Mouse (Mus musculus) lung, postnatal 0 days (tissue): ENCODE results near the gene Treml4.

Experiments used
- CTCF ChIP-seq: IDR thresholded peaks from 2 replicates; pipeline ENCODE4 v1.5.1; 2016; ENCODE audit warnings: antibody characterized with exemption, mild to moderate bottlenecking
- EP300 ChIP-seq: IDR thresholded peaks from 2 replicates; pipeline ENCODE4 v1.6.1; 2016; ENCODE audit warnings: antibody characterized with exemption, mild to moderate bottlenecking, control low read depth

DNA sequence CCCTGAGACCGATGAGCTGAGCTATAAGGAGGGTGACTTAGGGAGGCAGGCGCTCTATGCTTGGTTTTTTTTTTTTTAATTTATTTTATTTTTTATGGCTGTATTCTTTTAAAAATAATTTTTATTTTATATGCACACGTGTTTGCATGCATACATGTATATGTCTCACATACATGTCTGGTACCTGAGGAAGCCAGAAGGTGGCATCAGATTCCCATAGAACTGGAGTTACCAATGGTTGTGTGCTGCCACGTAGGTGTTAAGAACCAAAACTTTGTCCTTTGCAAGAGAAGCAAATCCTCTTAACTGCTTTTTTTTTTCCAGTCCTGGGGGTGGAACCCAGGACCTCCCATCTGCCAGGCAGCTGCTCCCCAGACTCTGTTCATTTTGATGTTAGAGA lies 30.3 kb upstream of the Treml4 start:
- TF ChIP-seq EP300 (no peak), CTCF (no peak)
